Mouse (Mus musculus): ENCODE data around the gene Atp2c2. TPM values are rescaled to one million over a fixed set of nuclear protein-coding genes. Genes with fewer than 3 reads are reported as not detected.

The Atp2c2 gene
- polyA plus RNA-seq, 1 experiment from 2014 or later, result 0.27 TPM

- Histone ChIP-seq H3K27me3 (ENCODE audit: control insufficient read depth, insufficient read depth, low read depth, low read length) (no peaks in the 10 kb centered on the region; the same call in 1 of the 2 replicates), H3K4me1 (ENCODE audit: control insufficient read depth, low read depth, low read length) (no peaks in the 10 kb centered on the region; the same call in 1 of the 2 replicates), H3K27ac (ENCODE audit: low read length) (no peak overlapping the region), H3K9ac (ENCODE audit: low read depth, low read length) (no peak overlapping the region), H3K36me3 (ENCODE audit: control insufficient read depth, insufficient read depth) (no peaks in the 10 kb centered on the region), H3K4me3 (ENCODE audit: low read depth, low read length) (no peak overlapping the region), H3K9me3 (replicated peaks; ENCODE audit: control insufficient read depth, low read length) (no peaks in the 10 kb centered on the region), H3K4me2 (ENCODE audit: low read depth, low read length) (no peak overlapping the region)
- ATAC-seq (ENCODE audit: low read depth), result no peak
- 71% methylated on average over 7 of the region's 7 CpGs for WGBS (ENCODE audit: insufficient replicate concordance)
These were observed 42.6 kb downstream of the Atp2c2 start for GRCm38 (mm10) chr8:119742409-119742808.

- Histone ChIP-seq H3K27me3 (ENCODE audit: control insufficient read depth, insufficient read depth, low read depth, low read length) (no peaks in the 10 kb centered on the region), H3K9ac (ENCODE audit: low read depth, low read length) (no peak overlapping the region), H3K9me3 (replicated peaks; ENCODE audit: control insufficient read depth, low read length) (no peaks in the 10 kb centered on the region), H3K4me1 (ENCODE audit: control insufficient read depth, low read depth, low read length) (no peaks in the 10 kb centered on the region; the same call in 1 of the 2 replicates), H3K27ac (ENCODE audit: low read length) (no peak overlapping the region), H3K4me2 (ENCODE audit: low read depth, low read length) (no peak overlapping the region), H3K4me3 (ENCODE audit: low read depth, low read length) (no peak overlapping the region), H3K36me3 (ENCODE audit: control insufficient read depth, insufficient read depth) (no peaks in the 10 kb centered on the region)
- ATAC-seq (ENCODE audit: low read depth), result no peak
- WGBS (ENCODE audit: insufficient replicate concordance), result 45% methylated on average over 13 of the region's 13 CpGs
These were observed 43.6 kb downstream of the Atp2c2 start for GRCm38 (mm10) chr8:119743291-119744026.

GRCm38 (mm10) chr8:119744604-119745003, 44.8 kb downstream of the Atp2c2 start:
- H3K27ac ChIP-seq (ENCODE audit: low read length), result no peak overlapping the region
- H3K9ac ChIP-seq (ENCODE audit: low read depth, low read length), result no peak overlapping the region
- H3K36me3 ChIP-seq (ENCODE audit: control insufficient read depth, insufficient read depth), result no peaks in the 10 kb centered on the region
- no peaks in the 10 kb centered on the region for H3K4me1 ChIP-seq (ENCODE audit: control insufficient read depth, low read depth, low read length)
- 41% methylated on average over 4 of the region's 4 CpGs for WGBS (ENCODE audit: insufficient replicate concordance)
- H3K9me3 ChIP-seq (replicated peaks; ENCODE audit: control insufficient read depth, low read length), result no peaks in the 10 kb centered on the region
- no peak overlapping the region for H3K4me2 ChIP-seq (ENCODE audit: low read depth, low read length)
- no peak overlapping the region for H3K4me3 ChIP-seq (ENCODE audit: low read depth, low read length)
- no peaks in the 10 kb centered on the region for H3K27me3 ChIP-seq (ENCODE audit: control insufficient read depth, insufficient read depth, low read depth, low read length)
- no peak for ATAC-seq (ENCODE audit: low read depth)

GRCm38 (mm10) chr8:119755238-119756146, 55.7 kb downstream of the Atp2c2 start:
- Histone ChIP-seq H3K36me3 (ENCODE audit: control insufficient read depth, insufficient read depth) (no peaks in the 10 kb centered on the region), H3K4me2 (ENCODE audit: low read depth, low read length) (peak overlapping the region; percentile 58), H3K4me3 (ENCODE audit: low read depth, low read length) (peak overlapping the region; percentile 50), H3K27me3 (ENCODE audit: control insufficient read depth, insufficient read depth, low read depth, low read length) (no peaks in the 10 kb centered on the region), H3K9me3 (replicated peaks; ENCODE audit: control insufficient read depth, low read length) (no peaks in the 10 kb centered on the region), H3K4me1 (ENCODE audit: control insufficient read depth, low read depth, low read length) (peaks cover 19% of the 10 kb centered on the region), H3K27ac (ENCODE audit: low read length) (no peak overlapping the region), H3K9ac (ENCODE audit: low read depth, low read length) (no peak overlapping the region)
- WGBS (ENCODE audit: insufficient replicate concordance), result 18% methylated on average over 28 of the region's 28 CpGs
- ATAC-seq (ENCODE audit: low read depth), result peak; percentile 28; the same call in 1 of the 2 replicates

- ATAC-seq (ENCODE audit: low read depth), result 0 out of 2 replicates have a peak, but pooled peaks have one; percentile 6
- Histone ChIP-seq H3K27me3 (ENCODE audit: control insufficient read depth, insufficient read depth, low read depth, low read length) (no peaks in the 10 kb centered on the region), H3K9me3 (replicated peaks; ENCODE audit: control insufficient read depth, low read length) (no peaks in the 10 kb centered on the region), H3K4me2 (ENCODE audit: low read depth, low read length) (peak overlapping the region; percentile 58), H3K27ac (ENCODE audit: low read length) (no peak overlapping the region), H3K4me3 (ENCODE audit: low read depth, low read length) (peak overlapping the region; percentile 50), H3K9ac (ENCODE audit: low read depth, low read length) (no peak overlapping the region), H3K4me1 (ENCODE audit: control insufficient read depth, low read depth, low read length) (peaks cover 19% of the 10 kb centered on the region), H3K36me3 (ENCODE audit: control insufficient read depth, insufficient read depth) (no peaks in the 10 kb centered on the region)
- 53% methylated on average over 2 of the region's 2 CpGs for WGBS (ENCODE audit: insufficient replicate concordance)
These were observed 56.3 kb downstream of the Atp2c2 start for GRCm38 (mm10) chr8:119756147-119756461.

- Histone ChIP-seq H3K27ac (ENCODE audit: low read length) (no peak overlapping the region), H3K4me3 (ENCODE audit: low read depth, low read length) (no peak overlapping the region), H3K4me2 (ENCODE audit: low read depth, low read length) (no peak overlapping the region), H3K9ac (ENCODE audit: low read depth, low read length) (no peak overlapping the region), H3K9me3 (replicated peaks; ENCODE audit: control insufficient read depth, low read length) (no peaks in the 10 kb centered on the region), H3K27me3 (ENCODE audit: control insufficient read depth, insufficient read depth, low read depth, low read length) (no peaks in the 10 kb centered on the region), H3K36me3 (ENCODE audit: control insufficient read depth, insufficient read depth) (no peaks in the 10 kb centered on the region), H3K4me1 (ENCODE audit: control insufficient read depth, low read depth, low read length) (peaks cover 19% of the 10 kb centered on the region)
- 29% methylated on average over 5 of the region's 5 CpGs for WGBS (ENCODE audit: insufficient replicate concordance)
- ATAC-seq (ENCODE audit: low read depth), result peak; percentile 27; the same call in 1 of the 2 replicates
These were observed 56.7 kb downstream of the Atp2c2 start for GRCm38 (mm10) chr8:119756538-119756937.

GRCm38 (mm10) chr8:119761692-119762091, 61.9 kb downstream of the Atp2c2 start:
- ATAC-seq (ENCODE audit: low read depth), result no peak
- Histone ChIP-seq H3K27me3 (ENCODE audit: control insufficient read depth, insufficient read depth, low read depth, low read length) (no peaks in the 10 kb centered on the region), H3K9me3 (replicated peaks; ENCODE audit: control insufficient read depth, low read length) (no peaks in the 10 kb centered on the region), H3K4me2 (ENCODE audit: low read depth, low read length) (no peak overlapping the region), H3K27ac (ENCODE audit: low read length) (no peak overlapping the region), H3K9ac (ENCODE audit: low read depth, low read length) (no peak overlapping the region), H3K4me1 (ENCODE audit: control insufficient read depth, low read depth, low read length) (peaks cover 10% of the 10 kb centered on the region), H3K4me3 (ENCODE audit: low read depth, low read length) (no peak overlapping the region), H3K36me3 (ENCODE audit: control insufficient read depth, insufficient read depth) (no peaks in the 10 kb centered on the region)
- WGBS (ENCODE audit: insufficient replicate concordance), result 63% methylated on average over 11 of the region's 11 CpGs

- peak; percentile 57; the same call in 1 of the 2 replicates for ATAC-seq (ENCODE audit: low read depth)
These were observed 62.7 kb downstream of the Atp2c2 start for GRCm38 (mm10) chr8:119762226-119763220.

More at GRCm38 (mm10) chr8:119762226-119763220, 62.7 kb downstream of the Atp2c2 start:
- H3K9me3 ChIP-seq (replicated peaks; ENCODE audit: control insufficient read depth, low read length), result no peaks in the 10 kb centered on the region
- H3K27ac ChIP-seq (ENCODE audit: low read length), result no peak overlapping the region
- 35% methylated on average over 21 of the region's 21 CpGs for WGBS (ENCODE audit: insufficient replicate concordance)
- H3K36me3 ChIP-seq (ENCODE audit: control insufficient read depth, insufficient read depth), result no peaks in the 10 kb centered on the region
- no peak overlapping the region for H3K4me2 ChIP-seq (ENCODE audit: low read depth, low read length)
- H3K4me3 ChIP-seq (ENCODE audit: low read depth, low read length), result no peak overlapping the region
- no peak overlapping the region for H3K9ac ChIP-seq (ENCODE audit: low read depth, low read length)
- H3K27me3 ChIP-seq (ENCODE audit: control insufficient read depth, insufficient read depth, low read depth, low read length), result no peaks in the 10 kb centered on the region
- H3K4me1 ChIP-seq (ENCODE audit: control insufficient read depth, low read depth, low read length), result peaks cover 6% of the 10 kb centered on the region
